Comparison of ENCODE assay signal across 8 mouse cellular contexts in the genomic region with DNA sequence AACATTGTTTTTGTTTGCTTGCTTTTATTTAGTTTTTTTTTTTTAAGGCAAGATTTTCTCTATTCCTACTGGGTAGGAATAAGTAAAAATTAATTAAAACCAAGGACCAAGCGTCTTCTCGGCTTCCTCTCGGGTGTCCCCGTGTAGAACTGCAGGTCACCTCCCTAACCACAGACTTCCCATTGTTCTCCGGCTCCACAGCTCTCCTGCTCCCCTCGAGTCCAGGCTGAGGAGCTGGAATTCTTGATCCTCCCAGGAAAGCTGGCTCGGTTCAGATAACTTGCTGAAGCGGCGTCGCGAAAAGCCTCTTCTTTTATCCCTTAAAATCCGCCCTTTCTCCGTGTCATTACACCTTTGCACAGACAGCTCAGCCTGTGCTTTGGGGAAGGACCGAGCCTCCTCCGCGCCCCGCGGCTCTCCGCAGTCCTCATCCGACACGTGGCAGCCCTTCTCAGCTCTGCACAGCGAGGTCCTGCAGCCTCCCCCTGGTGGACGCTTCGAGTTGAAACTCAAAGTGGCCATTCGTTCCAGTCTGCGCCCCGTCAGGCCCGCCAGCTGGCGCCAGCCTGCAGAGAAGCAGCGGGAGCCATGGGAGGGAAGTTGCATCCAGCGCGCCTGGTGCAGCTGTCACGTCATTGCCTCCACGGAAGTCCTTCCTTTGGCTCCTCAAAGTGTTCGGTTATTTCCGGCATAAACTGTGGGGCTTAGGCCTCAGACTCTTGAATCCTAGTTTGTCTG. TPM values are rescaled to one million over a fixed set of nuclear protein-coding genes. Genes with fewer than 3 reads are reported as not detected.
DNase-seq lines count a peak whose midpoint lies in the region; ATAC-seq lines count a peak whose summit lies in the region.

No protein-coding gene starts in this region.

- H3K27ac ChIP-seq in hindbrain, embryonic 11.5 days (ENCODE audit: low read depth, low read length): peak overlapping the region; percentile 92

- no peaks in the 10 kb centered on the region; the same call in 1 of the 2 replicates for H3K4me1 ChIP-seq in hindbrain, embryonic 11.5 days (replicated peaks; ENCODE audit: control insufficient read depth, insufficient read depth, low read length)

- no peaks in the 10 kb centered on the region for H3K27me3 ChIP-seq in hindbrain, embryonic 11.5 days (ENCODE audit: control insufficient read depth, insufficient read depth, low read length)

- H3K9ac ChIP-seq in hindbrain, embryonic 11.5 days (ENCODE audit: low read depth, low read length): peak overlapping the region; percentile 80

- peak overlapping the region; percentile 52 for H3K4me2 ChIP-seq in hindbrain, embryonic 11.5 days (replicated peaks; ENCODE audit: low read depth, low read length)

- peak overlapping the region; percentile 28 for H3K4me3 ChIP-seq in hindbrain, embryonic 11.5 days (ENCODE audit: low read depth, low read length)

- WGBS in hindbrain, embryonic 11.5 days: under 1% methylated on average over 36 of the region's 36 CpGs

- ATAC-seq in frontal cortex, adult (ENCODE audit: low TSS enrichment): peak; percentile 99
- peak; percentile 97 for ATAC-seq in hindbrain, embryonic 11.5 days (ENCODE audit: low FRiP score)

- no peaks in the 10 kb centered on the region for H3K36me3 ChIP-seq in hindbrain, embryonic 11.5 days (ENCODE audit: control insufficient read depth, insufficient read depth, low read length)

- H3K9me3 ChIP-seq in hindbrain, embryonic 11.5 days (ENCODE audit: control insufficient read depth, low read length): no peaks in the 10 kb centered on the region

- DNase-seq in MN1 (ENCODE audit: low spot score): peak; percentile 98
- DNase-seq in cerebellum, adult 9-10 months: peak; percentile 92
- DNase-seq in hindbrain, embryonic 11.5 days (ENCODE audit: low spot score): peak; percentile 97
- peak; percentile 87 to 88 for DNase-seq in layer of hippocampus, postnatal 10 days (ENCODE audit: low spot score in 2 of 2)
- peak; percentile 95 for DNase-seq in lung, postnatal 10 days
- DNase-seq in ovary, postnatal 36 days (ENCODE audit: low spot score): peak; percentile 90
- peak; percentile 87 for DNase-seq in thymus, postnatal 25 days

RNA-seq across cellular contexts. Expression of a gene that starts 9.6 kb away (rescaled TPM):
- not detected in 2 replicates for polyA plus RNA-seq in hindbrain, embryonic 11.5 days (2014; fragmentation: Nextera tagmentation; extraction: Ambion mirVana)
- not detected for total RNA-seq in layer of hippocampus, postnatal 10 days (2021)

RNA-seq across cellular contexts. Expression of a gene that starts 18.6 kb away (rescaled TPM):
- 53.3 and 58.9 TPM in 2 replicates for polyA plus RNA-seq in hindbrain, embryonic 11.5 days (2014; fragmentation: Nextera tagmentation; extraction: Ambion mirVana)
- total RNA-seq in layer of hippocampus, postnatal 10 days (2021): 100 to 1,000 TPM; 113 to 119 TPM

RNA-seq across cellular contexts. Expression of a gene that starts 32.0 kb away (rescaled TPM):
- not detected in 2 replicates for polyA plus RNA-seq in hindbrain, embryonic 11.5 days (2014; fragmentation: Nextera tagmentation; extraction: Ambion mirVana)
- not detected for total RNA-seq in layer of hippocampus, postnatal 10 days (2021)

RNA-seq across cellular contexts. Expression of a gene that starts 39.9 kb away (rescaled TPM):
- polyA plus RNA-seq in hindbrain, embryonic 11.5 days (2014; fragmentation: Nextera tagmentation; extraction: Ambion mirVana): 15.5 and 16.9 TPM in 2 replicates
- total RNA-seq in layer of hippocampus, postnatal 10 days (2021): 1 to 10 TPM; 6.5 to 7.6 TPM

RNA-seq across cellular contexts. Expression of a gene that starts 39.9 kb away (rescaled TPM):
- 48.4 and 54.8 TPM in 2 replicates for polyA plus RNA-seq in hindbrain, embryonic 11.5 days (2014; fragmentation: Nextera tagmentation; extraction: Ambion mirVana)
- 10 to 100 TPM; 35.7 to 36.4 TPM for total RNA-seq in layer of hippocampus, postnatal 10 days (2021)

Comparison
In these comparisons a context has a peak if more than half of its experiments do, and no peak if none do; other contexts are left out.
1. Peak in every context shown above with its lines: DNase-seq, ATAC-seq, H3K4me3 ChIP-seq and H3K27ac ChIP-seq.